ENCODE assay signal across 12 mouse cellular contexts in genomic region chr3:51727487-51727886, GRCm38 (mm10).
DNase-seq lines count a peak whose midpoint lies in the region; ATAC-seq and TF ChIP-seq lines count a peak whose summit lies in the region.
"Had no signal": no experiment of that assay in that cellular context is flagged by ENCODE, and none has a peak within 500 bp of the region (broad histone marks: within the 10 kb centered on the region; RNA-seq: fewer than 3 reads in every experiment).

No protein-coding gene starts in this region.

- H3K36me3 ChIP-seq in hindbrain, embryonic 10.5 days = no peaks in the 10 kb centered on the region
- no peaks in the 10 kb centered on the region for H3K36me3 ChIP-seq in hindbrain, embryonic 14.5 days (replicated peaks; ENCODE audit: control insufficient read depth, insufficient read depth)
- no peaks in the 10 kb centered on the region for H3K36me3 ChIP-seq in lung, embryonic 16.5 days (ENCODE audit: control insufficient read depth, insufficient read depth, low read length)
- H3K36me3 ChIP-seq in midbrain, embryonic 15.5 days (replicated peaks) = no peaks in the 10 kb centered on the region
- H3K36me3 ChIP-seq: embryonic facial prominence, embryonic 12.5 days had no signal

- H3K4me1 ChIP-seq in cerebellum, adult 2 months (ENCODE audit: control insufficient read depth, insufficient read depth, low read length) = peaks cover 26% of the 10 kb centered on the region
- H3K4me1 ChIP-seq in hindbrain, embryonic 10.5 days (replicated peaks) = peaks cover 38% of the 10 kb centered on the region
- peaks cover 20% of the 10 kb centered on the region for H3K4me1 ChIP-seq in hindbrain, embryonic 14.5 days (replicated peaks; ENCODE audit: control insufficient read depth, insufficient read depth, low read length)
- peaks cover 34% of the 10 kb centered on the region for H3K4me1 ChIP-seq in lung, embryonic 16.5 days (replicated peaks; ENCODE audit: control insufficient read depth, insufficient read depth, low read length)
- H3K4me1 ChIP-seq in midbrain, embryonic 15.5 days = peaks cover 37% of the 10 kb centered on the region

- no peak for TF ChIP-seq CTCF in cerebellum, adult 2 months (IDR thresholded peaks at IDR 0.05; ENCODE audit: borderline replicate concordance, insufficient read depth, low read depth, low read length)

- H3K9me3 ChIP-seq in hindbrain, embryonic 10.5 days = no peaks in the 10 kb centered on the region
- no peaks in the 10 kb centered on the region for H3K9me3 ChIP-seq in hindbrain, embryonic 14.5 days (ENCODE audit: control insufficient read depth, low read length)
- H3K9me3 ChIP-seq in lung, embryonic 16.5 days (ENCODE audit: control insufficient read depth, low read length) = no peaks in the 10 kb centered on the region
- H3K9me3 ChIP-seq in midbrain, embryonic 15.5 days = no peaks in the 10 kb centered on the region
- H3K9me3 ChIP-seq: embryonic facial prominence, embryonic 12.5 days had no signal

- no peak for TF ChIP-seq POLR2A in cerebellum, adult 2 months (IDR thresholded peaks at IDR 0.05; ENCODE audit: borderline replicate concordance, insufficient read depth, low read length)

- H3K27ac ChIP-seq in cerebellum, adult 2 months (ENCODE audit: insufficient read depth, low read length) = peak overlapping the region; percentile 92; the same call in 1 of the 2 replicates
- H3K27ac ChIP-seq in hindbrain, embryonic 10.5 days = peak overlapping the region; percentile 74
- H3K27ac ChIP-seq in hindbrain, embryonic 14.5 days = no peak overlapping the region
- peak overlapping the region; percentile 72 for H3K27ac ChIP-seq in lung, embryonic 16.5 days (ENCODE audit: low read length)
- H3K27ac ChIP-seq in midbrain, embryonic 15.5 days = peak overlapping the region; percentile 5; the same call in 1 of the 2 replicates

- H3K9ac ChIP-seq in hindbrain, embryonic 14.5 days = no peak overlapping the region
- no peak overlapping the region for H3K9ac ChIP-seq in lung, embryonic 16.5 days (ENCODE audit: low read length)
- H3K9ac ChIP-seq in midbrain, embryonic 15.5 days = no peak overlapping the region
- H3K9ac ChIP-seq: embryonic facial prominence, embryonic 12.5 days had no signal

- 19% methylated on average over 3 of the region's 3 CpGs for WGBS in cerebellum, adult 2 months
- WGBS in hindbrain, embryonic 10.5 days = 85% methylated on average over 3 of the region's 3 CpGs
- WGBS in hindbrain, embryonic 14.5 days = 67% methylated on average over 3 of the region's 3 CpGs
- WGBS in lung, embryonic 16.5 days = 42% methylated on average over 3 of the region's 3 CpGs
- 83% methylated on average over 3 of the region's 3 CpGs for WGBS in midbrain, embryonic 15.5 days

- no peak overlapping the region for H3K4me2 ChIP-seq in hindbrain, embryonic 14.5 days (replicated peaks)
- H3K4me2 ChIP-seq in lung, embryonic 16.5 days (ENCODE audit: low read depth, low read length) = no peak overlapping the region
- H3K4me2 ChIP-seq in midbrain, embryonic 15.5 days = no peak overlapping the region
- H3K4me2 ChIP-seq: embryonic facial prominence, embryonic 12.5 days had no signal

- no peaks in the 10 kb centered on the region for H3K27me3 ChIP-seq in cerebellum, adult 2 months (ENCODE audit: control insufficient read depth, insufficient read depth, low read length)
- H3K27me3 ChIP-seq in hindbrain, embryonic 10.5 days (ENCODE audit: insufficient read depth, poor library complexity, severe bottlenecking) = no peaks in the 10 kb centered on the region
- no peaks in the 10 kb centered on the region for H3K27me3 ChIP-seq in hindbrain, embryonic 14.5 days (ENCODE audit: control insufficient read depth, insufficient read depth, low read length)
- H3K27me3 ChIP-seq in lung, embryonic 16.5 days (ENCODE audit: control insufficient read depth, insufficient read depth, low read depth, low read length) = no peaks in the 10 kb centered on the region
- H3K27me3 ChIP-seq in midbrain, embryonic 15.5 days (replicated peaks) = no peaks in the 10 kb centered on the region
- H3K27me3 ChIP-seq: embryonic facial prominence, embryonic 12.5 days had no signal

- no peak overlapping the region for H3K4me3 ChIP-seq in cerebellum, adult 2 months (replicated peaks; ENCODE audit: insufficient read depth, low read depth, low read length)
- H3K4me3 ChIP-seq in hindbrain, embryonic 10.5 days = no peak overlapping the region
- no peak overlapping the region for H3K4me3 ChIP-seq in hindbrain, embryonic 14.5 days (replicated peaks; ENCODE audit: low read length)
- no peak overlapping the region for H3K4me3 ChIP-seq in lung, embryonic 16.5 days (ENCODE audit: low read length)
- no peak overlapping the region for H3K4me3 ChIP-seq in midbrain, embryonic 15.5 days
- H3K4me3 ChIP-seq: embryonic facial prominence, embryonic 12.5 days had no signal

- peak in 1 of 2 experiments; percentile 60 for DNase-seq in cerebellum, adult 2 months
- no peak for DNase-seq in cerebellum, postnatal 10 days
- no peak for DNase-seq in hindbrain, embryonic 10.5 days (ENCODE audit: low spot score)
- DNase-seq in hindbrain, embryonic 14.5 days (ENCODE audit: low spot score) = no peak
- DNase-seq in lung, postnatal 36 days = no peak
- no peak for DNase-seq in gastrocnemius, postnatal 4 days (ENCODE audit: low spot score in 2 of 2)
- DNase-seq: adrenal gland, adult 2 months; cerebellum, adult 11-12 months; left cerebral cortex, postnatal 4 days had no signal

- no peak for ATAC-seq in hindbrain, embryonic 14.5 days (ENCODE audit: low FRiP score)
- ATAC-seq in lung, embryonic 16.5 days (ENCODE audit: low read depth) = no peak
- ATAC-seq in midbrain, embryonic 15.5 days (replicated peaks) = no peak
